Mouse (Mus musculus) hindbrain, postnatal 0 days (tissue): ENCODE measurements around the gene Cog6. TPM values are rescaled to one million over a fixed set of nuclear protein-coding genes. Genes with fewer than 3 reads are reported as not detected.

Experiments
- ATAC-seq: fragments of 200-750 bp; cut with Nextera tagmentation; 2 replicates; pipeline ENCODE4 v1.8.0; 2017; ENCODE audit warnings: mild to moderate bottlenecking, moderate TSS enrichment, moderate library complexity
- DNase-seq: peaks from one replicate; pipeline ENCODE4 v3.0.0-alpha.2; 2015; ENCODE audit warnings: low spot score
- H3K27ac ChIP-seq: fragments of 300-500 bp; sonication (generic); 2 replicates; pipeline ENCODE4 v1.5.1; 2014; ENCODE audit warnings: mild to moderate bottlenecking
- H3K27me3 ChIP-seq: fragments of 300-500 bp; sonication (generic); 2 replicates; pipeline ENCODE4 v1.6.1; 2014; ENCODE audit warnings: low read length, mixed read lengths; ENCODE audit not compliant: insufficient read depth
- H3K36me3 ChIP-seq: fragments of 300-500 bp; sonication (generic); 2 replicates; pipeline ENCODE4 v1.6.1; 2014; ENCODE audit warnings: low read length, mixed read lengths; ENCODE audit not compliant: insufficient read depth
- H3K4me1 ChIP-seq: fragments of 300-500 bp; sonication (generic); 2 replicates; pipeline ENCODE4 v1.6.1; 2014; ENCODE audit warnings: antibody characterized with exemption, low read length, mixed read lengths; ENCODE audit not compliant: insufficient read depth
- H3K4me2 ChIP-seq: fragments of 300-500 bp; sonication (generic); 2 replicates; pipeline ENCODE4 v1.6.1; 2014; ENCODE audit warnings: low read depth, mild to moderate bottlenecking, low read length, moderate library complexity, mixed read lengths
- H3K4me3 ChIP-seq: fragments of 300-500 bp; sonication (generic); 2 replicates; pipeline ENCODE4 v1.5.1; 2014; ENCODE audit warnings: low read length
- H3K9ac ChIP-seq: fragments of 300-500 bp; sonication (generic); replicated peaks from 2 replicates; pipeline ENCODE4 v1.6.1; 2014; ENCODE audit warnings: mild to moderate bottlenecking, low read length, moderate library complexity, mixed read lengths
- H3K9me3 ChIP-seq: fragments of 300-500 bp; sonication (generic); 2 replicates; pipeline ENCODE4 v1.6.1; 2016; ENCODE audit warnings: low read length, mixed read lengths
- CTCF ChIP-seq: IDR thresholded peaks from 2 replicates; pipeline ENCODE4 v1.5.1; 2016; ENCODE audit warnings: antibody characterized with exemption, control low read depth, low read depth
- WGBS: fragments of 180-500 bp; shearing (Covaris S2); extraction: QIAGEN DNeasy Blood & Tissue Kit; methylation state at CpG from one replicate; pipeline ENCODE4 v1.1.7; 2014; 5-methylcytosine and 5-hydroxymethylcytosine counted together
- polyA plus RNA-seq: library from polyadenylated mRNA; unstranded; fragments of >200 nt; fragmentation: Nextera tagmentation; extraction: Ambion mirVana; gene quantifications from 2 replicates; pipeline ENCODE4 v1.2.1, GENCODE M21; 2015
- total RNA-seq: library from RNA; depleted of rRNA; stranded (reverse); fragments of >200 nt; gene quantifications from 2 replicates; pipeline ENCODE4 v1.2.3, GENCODE M21; 2014

The Cog6 gene
- total and polyA plus RNA-seq, 2 experiments from 2014 or later = 24.8 to 28.0 TPM

GRCm38 (mm10) chr3:52956236-52956635, 60.8 kb downstream of the Cog6 start:
- no peaks in the 10 kb centered on the region for H3K36me3 ChIP-seq
- H3K27ac ChIP-seq = no peak overlapping the region
- H3K4me3 ChIP-seq = no peak overlapping the region

GRCm38 (mm10) chr3:52955481-52956019, 61.5 kb downstream of the Cog6 start:
- no peak overlapping the region for H3K9ac ChIP-seq
- 13% methylated on average over 10 of the region's 10 CpGs for WGBS
- peak; percentile 13 for DNase-seq
- H3K9me3 ChIP-seq = no peaks in the 10 kb centered on the region
- no peak for TF ChIP-seq CTCF
- peak overlapping the region; percentile 13; the same call in 1 of the 2 replicates for H3K4me2 ChIP-seq
- no peak overlapping the region for H3K4me3 ChIP-seq
- ATAC-seq = peak; percentile 32; the same call in 1 of the 2 replicates
- H3K4me1 ChIP-seq = no peaks in the 10 kb centered on the region
- H3K27me3 ChIP-seq = no peaks in the 10 kb centered on the region
- no peak overlapping the region for H3K27ac ChIP-seq
- H3K36me3 ChIP-seq = no peaks in the 10 kb centered on the region

More at GRCm38 (mm10) chr3:52956236-52956635, 60.8 kb downstream of the Cog6 start:
- DNase-seq = no peak
- H3K4me1 ChIP-seq = no peaks in the 10 kb centered on the region
- 76% methylated on average over 11 of the region's 11 CpGs for WGBS
- TF ChIP-seq CTCF = no peak
- H3K9me3 ChIP-seq = no peaks in the 10 kb centered on the region
- ATAC-seq = no peak
- H3K27me3 ChIP-seq = no peaks in the 10 kb centered on the region
- H3K4me2 ChIP-seq = no peak overlapping the region
- H3K9ac ChIP-seq = no peak overlapping the region

- TF ChIP-seq CTCF = no peak
- H3K9me3 ChIP-seq = no peaks in the 10 kb centered on the region
- no peak overlapping the region for H3K27ac ChIP-seq
- H3K27me3 ChIP-seq = no peaks in the 10 kb centered on the region
- ATAC-seq (no peak), DNase-seq (no peak)
- H3K36me3 ChIP-seq = no peaks in the 10 kb centered on the region
- no peak overlapping the region for H3K4me3 ChIP-seq
- H3K4me2 ChIP-seq = no peak overlapping the region
- H3K9ac ChIP-seq = no peak overlapping the region
- 56% methylated on average over 9 of the region's 9 CpGs for WGBS
- no peaks in the 10 kb centered on the region for H3K4me1 ChIP-seq
Observed at GRCm38 (mm10) chr3:52954656-52955055, 62.4 kb downstream of the Cog6 start.

GRCm38 (mm10) chr3:52953831-52954230, 63.2 kb downstream of the Cog6 start:
- Histone ChIP-seq H3K4me3 (no peak overlapping the region), H3K27me3 (no peaks in the 10 kb centered on the region), H3K27ac (no peak overlapping the region), H3K4me1 (no peaks in the 10 kb centered on the region), H3K4me2 (no peak overlapping the region), H3K9me3 (no peaks in the 10 kb centered on the region), H3K36me3 (no peaks in the 10 kb centered on the region), H3K9ac (no peak overlapping the region)
- DNase-seq = no peak
- TF ChIP-seq CTCF = no peak
- no peak for ATAC-seq
- WGBS = 68% methylated on average over 1 of the region's 1 CpGs

- Histone ChIP-seq H3K27ac (no peak overlapping the region), H3K27me3 (no peaks in the 10 kb centered on the region)
- TF ChIP-seq CTCF = no peak
Observed at GRCm38 (mm10) chr3:52948824-52949223, 68.2 kb downstream of the Cog6 start.

GRCm38 (mm10) chr3:52947444-52947843, 69.6 kb downstream of the Cog6 start:
- Histone ChIP-seq H3K9me3 (no peaks in the 10 kb centered on the region), H3K4me3 (no peak overlapping the region), H3K4me2 (no peak overlapping the region), H3K27ac (no peak overlapping the region), H3K9ac (no peak overlapping the region), H3K4me1 (no peaks in the 10 kb centered on the region), H3K27me3 (no peaks in the 10 kb centered on the region), H3K36me3 (no peaks in the 10 kb centered on the region)
- no peak for DNase-seq
- no peak for TF ChIP-seq CTCF
- no peak for ATAC-seq
- WGBS = 87% methylated on average over 5 of the region's 5 CpGs

More at GRCm38 (mm10) chr3:52948824-52949223, 68.2 kb downstream of the Cog6 start:
- H3K9ac ChIP-seq = no peak overlapping the region
- no peak overlapping the region for H3K4me3 ChIP-seq
- H3K9me3 ChIP-seq = no peaks in the 10 kb centered on the region
- DNase-seq (no peak), ATAC-seq (no peak)
- no peaks in the 10 kb centered on the region for H3K4me1 ChIP-seq
- no peak overlapping the region for H3K4me2 ChIP-seq
- H3K36me3 ChIP-seq = no peaks in the 10 kb centered on the region
- WGBS = 93% methylated on average over 5 of the region's 5 CpGs

- DNase-seq (peak; percentile 86), ATAC-seq (peak; percentile 76)
- Histone ChIP-seq H3K9ac (no peak overlapping the region), H3K27me3 (no peaks in the 10 kb centered on the region), H3K4me3 (no peak overlapping the region), H3K27ac (0 out of 2 replicates have a peak overlapping the region, but pooled peaks have one; percentile 45), H3K4me2 (no peak overlapping the region), H3K4me1 (peaks cover 11% of the 10 kb centered on the region; the same call in 1 of the 2 replicates), H3K9me3 (no peaks in the 10 kb centered on the region), H3K36me3 (no peaks in the 10 kb centered on the region)
- no peak for TF ChIP-seq CTCF
- WGBS = 20% methylated on average over 10 of the region's 10 CpGs
Observed at GRCm38 (mm10) chr3:52940832-52941468, 76.1 kb downstream of the Cog6 start.
